In genomic region chr16:18601447-18601846, GRCm38 (mm10) we compare ENCODE assay signal across 19 mouse cellular contexts. TPM values are rescaled to one million over a fixed set of nuclear protein-coding genes. Genes with fewer than 3 reads are reported as not detected.
DNase-seq lines count a peak whose midpoint lies in the region; ATAC-seq and TF ChIP-seq lines count a peak whose summit lies in the region.
"Had no signal": no experiment of that assay in that cellular context is flagged by ENCODE, and none has a peak within 500 bp of the region (broad histone marks: within the 10 kb centered on the region; RNA-seq: fewer than 3 reads in every experiment).

No protein-coding gene starts in this region.

- H3K27me3 ChIP-seq in kidney, postnatal 0 days (ENCODE audit: insufficient read depth, low read length): 0 out of 2 replicates have a peak, but pooled peaks cover 2% of the 10 kb centered on the region
- no peaks in the 10 kb centered on the region for H3K27me3 ChIP-seq in embryonic facial prominence, embryonic 12.5 days
- H3K27me3 ChIP-seq in limb, embryonic 12.5 days: peaks cover 35% of the 10 kb centered on the region

- H3K4me1 ChIP-seq in kidney, postnatal 0 days (replicated peaks; ENCODE audit: insufficient read depth, low read length): 0 out of 2 replicates have a peak, but pooled peaks cover 2% of the 10 kb centered on the region
- H3K4me1 ChIP-seq in embryonic facial prominence, embryonic 12.5 days: peaks cover 24% of the 10 kb centered on the region; the same call in 1 of the 2 replicates
- peaks cover 21% of the 10 kb centered on the region for H3K4me1 ChIP-seq in limb, embryonic 12.5 days (replicated peaks)

- ATAC-seq in kidney, postnatal 0 days (replicated peaks; ENCODE audit: low FRiP score, low read depth): 0 out of 2 replicates have a peak, but pooled peaks have one; percentile 29
- ATAC-seq in embryonic facial prominence, embryonic 12.5 days (ENCODE audit: insufficient number of reproducible peaks, insufficient read depth, low FRiP score, low TSS enrichment): no peak
- ATAC-seq in limb, embryonic 12.5 days (ENCODE audit: insufficient number of reproducible peaks, insufficient read depth, low FRiP score, low TSS enrichment, low read depth): no peak

- no peak for TF ChIP-seq CTCF in kidney, postnatal 0 days (IDR thresholded peaks at IDR 0.05; ENCODE audit: low read depth)

- peak; percentile 53 for DNase-seq in gastrocnemius, adult 18-20 months (ENCODE audit: low spot score)
- DNase-seq in gastrocnemius, postnatal 4 days (ENCODE audit: low spot score in 2 of 2): no peak
- DNase-seq in kidney, postnatal 0 days (ENCODE audit: low spot score): no peak
- DNase-seq in kidney, postnatal 25 days: no peak
- DNase-seq in lung, postnatal 4 days: no peak
- no peak for DNase-seq in spleen, adult 12 weeks (ENCODE audit: low spot score)
- DNase-seq: cerebellum, adult 8-10 months; heart, adult 11 months; kidney, adult 11 months; kidney, postnatal 36 days; layer of hippocampus, adult 9-11 months; midbrain, embryonic 14.5 days; thymus, adult 2 months had no signal

- H3K9ac ChIP-seq in kidney, postnatal 0 days (ENCODE audit: low read depth, low read length): no peak overlapping the region
- H3K9ac ChIP-seq in embryonic facial prominence, embryonic 12.5 days: no peak overlapping the region
- no peak overlapping the region for H3K9ac ChIP-seq in limb, embryonic 12.5 days (replicated peaks)
- H3K9ac ChIP-seq: heart, embryonic 15.5 days; hindbrain, embryonic 13.5 days; liver, embryonic 14.5 days had no signal

- H3K4me3 ChIP-seq in kidney, postnatal 0 days (replicated peaks; ENCODE audit: low read depth, low read length): no peak overlapping the region
- H3K4me3 ChIP-seq in embryonic facial prominence, embryonic 12.5 days: no peak overlapping the region
- H3K4me3 ChIP-seq in limb, embryonic 12.5 days (replicated peaks): no peak overlapping the region
- H3K4me3 ChIP-seq: heart, embryonic 15.5 days; hindbrain, embryonic 13.5 days had no signal

- 50% methylated on average over 7 of the region's 7 CpGs for WGBS in kidney, postnatal 0 days
- 56% methylated on average over 7 of the region's 7 CpGs for WGBS in embryonic facial prominence, embryonic 12.5 days
- WGBS in limb, embryonic 12.5 days: 65% methylated on average over 7 of the region's 7 CpGs

- no peaks in the 10 kb centered on the region for H3K9me3 ChIP-seq in kidney, postnatal 0 days (replicated peaks; ENCODE audit: low read length)
- H3K9me3 ChIP-seq in embryonic facial prominence, embryonic 12.5 days: no peaks in the 10 kb centered on the region
- H3K9me3 ChIP-seq in limb, embryonic 12.5 days: no peaks in the 10 kb centered on the region
- H3K9me3 ChIP-seq: heart, embryonic 15.5 days; hindbrain, embryonic 13.5 days had no signal

- H3K36me3 ChIP-seq in kidney, postnatal 0 days (ENCODE audit: insufficient read depth, low read length): no peaks in the 10 kb centered on the region
- no peaks in the 10 kb centered on the region for H3K36me3 ChIP-seq in embryonic facial prominence, embryonic 12.5 days
- H3K36me3 ChIP-seq in limb, embryonic 12.5 days: no peaks in the 10 kb centered on the region
- H3K36me3 ChIP-seq: heart, embryonic 15.5 days; hindbrain, embryonic 13.5 days had no signal

- H3K27ac ChIP-seq in kidney, postnatal 0 days: no peak overlapping the region
- H3K27ac ChIP-seq in embryonic facial prominence, embryonic 12.5 days: peak overlapping the region; percentile 46; the same call in 1 of the 2 replicates
- H3K27ac ChIP-seq in limb, embryonic 12.5 days: 0 out of 2 replicates have a peak overlapping the region, but pooled peaks have one; percentile 69
- H3K27ac ChIP-seq: heart, embryonic 15.5 days; hindbrain, embryonic 13.5 days; liver, embryonic 14.5 days had no signal

- no peak overlapping the region for H3K4me2 ChIP-seq in kidney, postnatal 0 days (ENCODE audit: low read length)
- no peak overlapping the region for H3K4me2 ChIP-seq in embryonic facial prominence, embryonic 12.5 days (replicated peaks)
- no peak overlapping the region for H3K4me2 ChIP-seq in limb, embryonic 12.5 days
- H3K4me2 ChIP-seq: heart, embryonic 15.5 days; hindbrain, embryonic 13.5 days had no signal

RNA-seq across cellular contexts. Expression of gene Tbx1, which starts 11.0 kb away (rescaled TPM):
- total RNA-seq in gastrocnemius, adult 18-20 months (2021): 10 to 100 TPM in 1 of 2 experiments, 1 to 10 TPM in 1; 9.3 to 20.9 TPM
- total RNA-seq in gastrocnemius, postnatal 4 days (2021): 10 to 100 TPM in 1 of 2 experiments, 1 to 10 TPM in 1; 3.9 to 10.8 TPM
- polyA plus RNA-seq in kidney, postnatal 0 days (2015; fragmentation: Nextera tagmentation; extraction: Ambion mirVana): 0.23 and 0.32 TPM in 2 replicates
- polyA plus RNA-seq in embryonic facial prominence, embryonic 12.5 days (2016; fragmentation: Nextera tagmentation; extraction: Ambion mirVana): 19.6 and 21.9 TPM in 2 replicates
- polyA plus RNA-seq in limb, embryonic 12.5 days (2016; fragmentation: Nextera tagmentation; extraction: Ambion mirVana): 9.4 and 11.2 TPM in 2 replicates
- total RNA-seq: megakaryocyte progenitor cell, adult 5-6 weeks had no signal

RNA-seq across cellular contexts. Expression of gene Gp1bb, which starts 20.8 kb away (rescaled TPM):
- total RNA-seq in gastrocnemius, adult 18-20 months (2021): not detected
- total RNA-seq in gastrocnemius, postnatal 4 days (2021): under 1 TPM in 1 of 2 experiments, not detected in 1; 0.27 TPM
- 0.57 and 0.92 TPM in 2 replicates for polyA plus RNA-seq in kidney, postnatal 0 days (2015; fragmentation: Nextera tagmentation; extraction: Ambion mirVana)
- polyA plus RNA-seq in embryonic facial prominence, embryonic 12.5 days (2016; fragmentation: Nextera tagmentation; extraction: Ambion mirVana): 4.3 and 4.7 TPM in 2 replicates
- polyA plus RNA-seq in limb, embryonic 12.5 days (2016; fragmentation: Nextera tagmentation; extraction: Ambion mirVana): 3.9 and 4.3 TPM in 2 replicates

RNA-seq across cellular contexts. Expression of gene Gm49601, which starts 24.8 kb away (rescaled TPM):
- total RNA-seq in gastrocnemius, adult 18-20 months (2021): under 1 TPM in 1 of 2 experiments, not detected in 1; 0.47 TPM
- 1 to 10 TPM; 2.2 to 3.6 TPM for total RNA-seq in gastrocnemius, postnatal 4 days (2021)
- polyA plus RNA-seq in kidney, postnatal 0 days (2015; fragmentation: Nextera tagmentation; extraction: Ambion mirVana): 1.3 and 2.0 TPM in 2 replicates
- 8.1 and 10.4 TPM in 2 replicates for polyA plus RNA-seq in embryonic facial prominence, embryonic 12.5 days (2016; fragmentation: Nextera tagmentation; extraction: Ambion mirVana)
- 5.2 and 6.8 TPM in 2 replicates for polyA plus RNA-seq in limb, embryonic 12.5 days (2016; fragmentation: Nextera tagmentation; extraction: Ambion mirVana)

RNA-seq across cellular contexts. Expression of gene Sept5, which starts 28.3 kb away (rescaled TPM):
- 1 to 10 TPM; 2.4 to 4.4 TPM for total RNA-seq in gastrocnemius, adult 18-20 months (2021)
- total RNA-seq in gastrocnemius, postnatal 4 days (2021): 10 to 100 TPM; 11.3 to 12.9 TPM
- polyA plus RNA-seq in kidney, postnatal 0 days (2015; fragmentation: Nextera tagmentation; extraction: Ambion mirVana): 10.4 and 12.0 TPM in 2 replicates
- polyA plus RNA-seq in embryonic facial prominence, embryonic 12.5 days (2016; fragmentation: Nextera tagmentation; extraction: Ambion mirVana): 45.5 and 47.2 TPM in 2 replicates
- 31.7 and 34.2 TPM in 2 replicates for polyA plus RNA-seq in limb, embryonic 12.5 days (2016; fragmentation: Nextera tagmentation; extraction: Ambion mirVana)
